Mouse (Mus musculus): ENCODE results near the gene Gclc. TPM values are rescaled to one million over a fixed set of nuclear protein-coding genes. Genes with fewer than 3 reads are reported as not detected.
"Not testable (repeated sequence)": the region's sequence is repeated elsewhere in the genome, so short reads cannot be mapped to it uniquely, and the experiment has no call there.

Gene Gclc
- polyA plus RNA-seq, 1 experiment: 12.9 TPM

GRCm38 (mm10) chr9:77746315-77746714 lies 8.0 kb upstream of the Gclc start:
- TF ChIP-seq POLR2A (IDR thresholded peaks at IDR 0.05; ENCODE audit: control insufficient read depth, low read depth, low read length) (no peak), CTCF (IDR thresholded peaks at IDR 0.05; ENCODE audit: control insufficient read depth, insufficient read depth, insufficient replicate concordance, low read depth, low read length) (no peak)
- no peak overlapping the region for H3K4me3 ChIP-seq (ENCODE audit: control insufficient read depth, low read depth, low read length)

GRCm38 (mm10) chr9:77748292-77748691 lies 6.0 kb upstream of the Gclc start:
- H3K36me3 ChIP-seq (ENCODE audit: control insufficient read depth, insufficient read depth, low read length); H3K4me1 ChIP-seq (ENCODE audit: control insufficient read depth, insufficient read depth, low read length); H3K27me3 ChIP-seq (ENCODE audit: control insufficient read depth, insufficient read depth, low read length); H3K27ac ChIP-seq (ENCODE audit: control insufficient read depth, insufficient read depth, low read depth, low read length); H3K4me3 ChIP-seq (ENCODE audit: control insufficient read depth, low read depth, low read length): not testable (repeated sequence)

More at GRCm38 (mm10) chr9:77746315-77746714, 8.0 kb upstream of the Gclc start:
- Histone ChIP-seq H3K36me3 (ENCODE audit: control insufficient read depth, insufficient read depth, low read length) (no peaks in the 10 kb centered on the region), H3K27ac (ENCODE audit: control insufficient read depth, insufficient read depth, low read depth, low read length) (no peak overlapping the region), H3K4me1 (ENCODE audit: control insufficient read depth, insufficient read depth, low read length) (peaks cover 5% of the 10 kb centered on the region), H3K27me3 (ENCODE audit: control insufficient read depth, insufficient read depth, low read length) (no peaks in the 10 kb centered on the region)

DNA sequence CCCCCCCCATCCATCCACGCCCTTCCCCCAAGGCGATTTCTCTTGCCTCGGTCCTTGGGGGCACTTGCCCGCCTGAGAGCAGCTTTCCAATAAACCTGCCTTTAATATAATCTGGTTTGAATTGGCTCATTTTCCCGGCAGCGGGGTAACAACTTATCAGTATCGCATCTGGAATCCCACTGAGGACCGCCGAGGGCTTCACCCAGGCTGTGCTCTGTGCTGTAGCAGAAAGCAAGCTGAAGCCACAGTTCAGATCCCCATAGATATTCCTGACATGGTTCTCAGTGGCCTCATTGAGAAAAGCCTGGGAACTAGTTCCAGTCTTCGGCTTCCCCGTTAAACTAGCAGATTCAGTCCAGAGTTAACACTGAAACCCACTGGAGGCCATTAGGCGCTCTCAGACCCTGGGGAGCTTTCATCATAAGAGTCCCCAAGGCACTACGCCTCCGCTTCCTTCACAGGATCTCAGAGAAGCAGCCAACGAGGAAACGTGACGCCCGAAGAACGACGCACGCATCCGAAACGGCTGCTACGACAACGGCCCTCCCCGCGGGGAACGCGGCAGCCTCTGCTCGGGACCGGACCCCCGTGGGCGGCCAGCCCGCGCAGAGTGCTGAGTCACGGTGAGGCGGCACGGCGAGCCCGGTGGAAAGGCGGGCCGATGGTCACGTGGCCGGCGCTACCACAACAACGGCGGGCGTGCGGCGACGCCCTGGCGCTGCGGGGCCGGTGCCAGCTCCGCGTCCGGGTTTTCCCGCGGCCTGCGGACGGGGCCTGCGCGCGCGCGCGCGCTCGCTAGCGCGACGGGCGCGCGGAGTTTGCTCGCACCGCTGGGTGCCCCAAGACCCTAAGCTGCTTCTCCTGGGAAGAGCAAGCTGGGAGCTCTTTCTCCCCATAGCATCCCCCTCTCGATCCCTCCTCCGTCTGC lies 3.9 kb upstream of the Gclc start:
- peaks cover 11% of the 10 kb centered on the region for H3K4me1 ChIP-seq (ENCODE audit: control insufficient read depth, insufficient read depth, low read length)
- H3K27ac ChIP-seq (ENCODE audit: control insufficient read depth, insufficient read depth, low read depth, low read length): peak overlapping the region; percentile 93

DNA sequence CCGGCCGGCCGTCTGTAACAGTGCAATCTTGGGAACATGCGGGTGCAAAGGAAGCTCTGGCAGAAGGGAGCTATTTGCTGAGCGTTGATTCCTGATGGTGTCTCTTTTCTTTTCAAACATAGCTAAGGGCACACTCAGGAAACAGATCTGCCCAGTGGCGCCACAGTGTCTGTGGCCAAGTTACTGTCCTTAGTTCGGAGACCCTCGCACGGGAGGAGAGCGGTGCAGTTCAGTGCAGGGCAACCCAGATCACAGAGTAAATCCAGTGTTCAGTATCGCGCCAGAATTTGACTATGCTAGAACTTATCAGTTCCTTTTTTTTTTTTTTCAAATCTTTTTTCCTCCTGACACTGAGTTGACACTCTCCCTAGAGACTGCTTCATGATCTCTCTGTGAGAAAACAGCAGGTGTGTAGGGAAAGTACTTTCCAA lies 3.2 kb upstream of the Gclc start:
- H3K27me3 ChIP-seq (ENCODE audit: control insufficient read depth, insufficient read depth, low read length): no peaks in the 10 kb centered on the region

More for the DNA sequence above, 3.9 kb upstream of the Gclc start:
- H3K36me3 ChIP-seq (ENCODE audit: control insufficient read depth, insufficient read depth, low read length): no peaks in the 10 kb centered on the region
- peak overlapping the region; percentile 88 for H3K4me3 ChIP-seq (ENCODE audit: control insufficient read depth, low read depth, low read length)
- TF ChIP-seq CTCF (IDR thresholded peaks at IDR 0.05; ENCODE audit: control insufficient read depth, insufficient read depth, insufficient replicate concordance, low read depth, low read length) (no peak), POLR2A (IDR thresholded peaks at IDR 0.05; ENCODE audit: control insufficient read depth, low read depth, low read length) (peak; percentile 86)
- H3K27me3 ChIP-seq (ENCODE audit: control insufficient read depth, insufficient read depth, low read length): no peaks in the 10 kb centered on the region

GRCm38 (mm10) chr9:77754728-77755402 lies 530 bp downstream of the Gclc start:
- H3K27ac ChIP-seq (ENCODE audit: control insufficient read depth, insufficient read depth, low read depth, low read length): peak overlapping the region; percentile 85
- no peaks in the 10 kb centered on the region for H3K27me3 ChIP-seq (ENCODE audit: control insufficient read depth, insufficient read depth, low read length)
- peaks cover 14% of the 10 kb centered on the region for H3K4me1 ChIP-seq (ENCODE audit: control insufficient read depth, insufficient read depth, low read length)
- TF ChIP-seq POLR2A (IDR thresholded peaks at IDR 0.05; ENCODE audit: control insufficient read depth, low read depth, low read length) (no peak), CTCF (IDR thresholded peaks at IDR 0.05; ENCODE audit: control insufficient read depth, insufficient read depth, insufficient replicate concordance, low read depth, low read length) (0 out of 2 replicates have a peak, but pooled peaks have one; percentile 11)
- H3K4me3 ChIP-seq (ENCODE audit: control insufficient read depth, low read depth, low read length): peak overlapping the region; percentile 98
- no peaks in the 10 kb centered on the region for H3K36me3 ChIP-seq (ENCODE audit: control insufficient read depth, insufficient read depth, low read length)

More for the DNA sequence above, 3.2 kb upstream of the Gclc start:
- Histone ChIP-seq H3K4me1 (ENCODE audit: control insufficient read depth, insufficient read depth, low read length) (peaks cover 11% of the 10 kb centered on the region), H3K36me3 (ENCODE audit: control insufficient read depth, insufficient read depth, low read length) (no peaks in the 10 kb centered on the region), H3K4me3 (ENCODE audit: control insufficient read depth, low read depth, low read length) (peak overlapping the region; percentile 88), H3K27ac (ENCODE audit: control insufficient read depth, insufficient read depth, low read depth, low read length) (peak overlapping the region; percentile 93)
- TF ChIP-seq POLR2A (IDR thresholded peaks at IDR 0.05; ENCODE audit: control insufficient read depth, low read depth, low read length) (no peak), CTCF (IDR thresholded peaks at IDR 0.05; ENCODE audit: control insufficient read depth, insufficient read depth, insufficient replicate concordance, low read depth, low read length) (no peak)

GRCm38 (mm10) chr9:77755403-77755784 lies 1.1 kb downstream of the Gclc start:
- Histone ChIP-seq H3K36me3 (ENCODE audit: control insufficient read depth, insufficient read depth, low read length) (no peaks in the 10 kb centered on the region), H3K27ac (ENCODE audit: control insufficient read depth, insufficient read depth, low read depth, low read length) (no peak overlapping the region), H3K27me3 (ENCODE audit: control insufficient read depth, insufficient read depth, low read length) (no peaks in the 10 kb centered on the region), H3K4me1 (ENCODE audit: control insufficient read depth, insufficient read depth, low read length) (peaks cover 14% of the 10 kb centered on the region), H3K4me3 (ENCODE audit: control insufficient read depth, low read depth, low read length) (peak overlapping the region; percentile 98; the same call in 1 of the 2 replicates)
- TF ChIP-seq POLR2A (IDR thresholded peaks at IDR 0.05; ENCODE audit: control insufficient read depth, low read depth, low read length) (no peak), CTCF (IDR thresholded peaks at IDR 0.05; ENCODE audit: control insufficient read depth, insufficient read depth, insufficient replicate concordance, low read depth, low read length) (no peak)

DNA sequence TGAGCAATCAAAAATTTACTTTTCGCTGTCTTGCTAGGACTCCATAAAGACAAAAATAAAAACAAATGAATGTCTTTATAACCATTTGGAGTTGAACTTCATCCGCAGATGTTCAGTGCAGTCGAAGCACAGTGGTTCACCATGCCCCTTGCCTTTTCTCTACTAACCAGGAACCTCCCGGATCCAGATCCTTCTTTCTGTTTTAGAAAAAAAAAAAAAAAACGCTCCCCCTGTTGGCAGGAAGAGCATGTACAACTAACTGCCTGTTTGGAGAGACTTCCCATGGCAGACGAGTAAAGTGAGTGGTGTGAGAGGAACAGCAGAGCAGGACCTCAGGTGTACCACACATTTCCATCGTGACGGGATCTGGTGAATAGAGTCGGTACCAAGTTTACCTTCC lies 1.7 kb downstream of the Gclc start:
- Histone ChIP-seq H3K27ac (ENCODE audit: control insufficient read depth, insufficient read depth, low read depth, low read length) (no peak overlapping the region), H3K36me3 (ENCODE audit: control insufficient read depth, insufficient read depth, low read length) (no peaks in the 10 kb centered on the region), H3K4me3 (ENCODE audit: control insufficient read depth, low read depth, low read length) (no peak overlapping the region), H3K4me1 (ENCODE audit: control insufficient read depth, insufficient read depth, low read length) (peaks cover 11% of the 10 kb centered on the region), H3K27me3 (ENCODE audit: control insufficient read depth, insufficient read depth, low read length) (no peaks in the 10 kb centered on the region)
- TF ChIP-seq POLR2A (IDR thresholded peaks at IDR 0.05; ENCODE audit: control insufficient read depth, low read depth, low read length) (no peak), CTCF (IDR thresholded peaks at IDR 0.05; ENCODE audit: control insufficient read depth, insufficient read depth, insufficient replicate concordance, low read depth, low read length) (no peak)

Measured in testis, adult 2 months (tissue).